Mouse (Mus musculus): ENCODE data around the gene Cstf3. TPM values are rescaled to one million over a fixed set of nuclear protein-coding genes. Genes with fewer than 3 reads are reported as not detected.
A peak's percentile ranks its signal among the peaks of the same experiment; 100 is the strongest.

The Cstf3 gene
- polyA plus RNA-seq, 1 experiment from 2014 or later: 107 TPM

GRCm38 (mm10) chr2:104712486-104712809 lies 122.1 kb downstream of the Cstf3 start:
- no peak for ATAC-seq (ENCODE audit: insufficient number of reproducible peaks, insufficient read depth, low FRiP score, low TSS enrichment, low read depth)
- Histone ChIP-seq H3K4me3 (replicated peaks) (peak overlapping the region; percentile 87), H3K9me3 (no peaks in the 10 kb centered on the region), H3K36me3 (peaks cover 3% of the 10 kb centered on the region; the same call in 1 of the 2 replicates), H3K4me1 (replicated peaks) (peaks cover 14% of the 10 kb centered on the region), H3K27me3 (0 out of 2 replicates have a peak, but pooled peaks cover 6% of the 10 kb centered on the region), H3K4me2 (peak overlapping the region; percentile 64), H3K9ac (replicated peaks) (peak overlapping the region; percentile 90), H3K27ac (peak overlapping the region; percentile 89)
- WGBS: 1% methylated on average over 7 of the region's 7 CpGs

DNA sequence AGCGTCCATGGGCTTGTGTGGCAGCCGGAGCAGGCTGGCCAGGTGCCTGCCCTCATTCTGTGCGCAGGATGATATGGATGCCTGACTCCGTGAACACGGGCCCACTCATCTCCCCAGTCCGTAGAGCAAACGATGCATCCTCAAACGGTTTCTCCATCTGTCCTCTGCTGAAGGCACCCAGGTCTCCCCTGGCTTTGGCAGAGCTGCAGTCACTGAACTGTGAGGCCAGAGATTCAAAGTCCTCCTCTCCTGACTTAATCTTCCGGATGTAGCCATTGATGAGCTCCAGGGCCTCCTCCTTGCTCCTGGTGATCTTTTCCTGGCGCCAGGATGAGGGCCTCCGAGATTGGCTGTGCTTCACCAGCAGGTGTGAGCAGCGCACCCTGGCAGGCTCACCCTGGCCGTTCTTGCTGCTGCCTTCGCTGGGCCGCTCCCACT lies 124.0 kb downstream of the Cstf3 start:
- Histone ChIP-seq H3K9ac (replicated peaks) (no peak overlapping the region), H3K9me3 (no peaks in the 10 kb centered on the region), H3K4me1 (replicated peaks) (peaks cover 14% of the 10 kb centered on the region), H3K27me3 (0 out of 2 replicates have a peak, but pooled peaks cover 6% of the 10 kb centered on the region), H3K27ac (no peak overlapping the region), H3K4me2 (no peak overlapping the region), H3K4me3 (replicated peaks) (no peak overlapping the region), H3K36me3 (no peaks in the 10 kb centered on the region)
- 39% methylated on average over 15 of the region's 15 CpGs for WGBS
- ATAC-seq (ENCODE audit: insufficient number of reproducible peaks, insufficient read depth, low FRiP score, low TSS enrichment, low read depth): no peak

Other genes with a start within 250 kb of the Cstf3 start
- gene D430041D05Rik, start 179.5 kb upstream of the Cstf3 start, polyA plus RNA-seq (2016; fragmentation: Nextera tagmentation; extraction: Ambion mirVana): 1.1 TPM in 2 replicates
- 16.2 and 19.0 TPM in 2 replicates for gene Hipk3, start 96.1 kb upstream of the Cstf3 start, polyA plus RNA-seq (2016; fragmentation: Nextera tagmentation; extraction: Ambion mirVana)
- 77.5 and 79.3 TPM in 2 replicates for gene Tcp11l1, start 121.6 kb downstream of the Cstf3 start, polyA plus RNA-seq (2016; fragmentation: Nextera tagmentation; extraction: Ambion mirVana)
- gene Pin1rt1, start 125.9 kb downstream of the Cstf3 start, polyA plus RNA-seq (2016; fragmentation: Nextera tagmentation; extraction: Ambion mirVana): 0.24 TPM in 1 of 2 replicates, not detected in the other
- gene Depdc7, start 152.4 kb downstream of the Cstf3 start, polyA plus RNA-seq (2016; fragmentation: Nextera tagmentation; extraction: Ambion mirVana): 4.0 and 4.5 TPM in 2 replicates
- 10.3 and 12.9 TPM in 2 replicates for gene Qser1, start 226.2 kb downstream of the Cstf3 start, polyA plus RNA-seq (2016; fragmentation: Nextera tagmentation; extraction: Ambion mirVana)